Mouse (Mus musculus) testis, adult 2 months (tissue): ENCODE results near the gene Opn5.

Experiments used
- CTCF ChIP-seq: fragments of 200-500 bp; IDR thresholded peaks from 2 replicates; pipeline ENCODE4 v1.5.1; 2012; ENCODE audit warnings: low read depth, mild to moderate bottlenecking, inconsistent platforms, low read length, moderate library complexity; ENCODE audit not compliant: control insufficient read depth, insufficient read depth, insufficient replicate concordance
- POLR2A ChIP-seq: fragments of 200-500 bp; IDR thresholded peaks from 2 replicates; pipeline ENCODE4 v1.6.1; 2012; ENCODE audit warnings: low read depth, mild to moderate bottlenecking, inconsistent platforms, low read length, moderate library complexity; ENCODE audit not compliant: control insufficient read depth

GRCm38 (mm10) chr17:42582281-42583028 is 28.7 kb downstream of the Opn5 start:
- TF ChIP-seq CTCF (no peak), POLR2A (no peak)
